Mouse (Mus musculus) C2C12 (cell line): ENCODE measurements at regions not wholly inside any gene's neighbourhood (a gene's known extent, or its start where the extent isn't known, plus 50 kb on each side); places are given as distances from the start of the nearest gene placed in this dataset.

Experiments used
- CEBPB ChIP-seq: IDR thresholded peaks from one replicate; pipeline ENCODE4 v1.6.1; 2011; ENCODE audit warnings: low read depth, mild to moderate bottlenecking, control low read depth, moderate library complexity
- CTCF ChIP-seq: IDR thresholded peaks from one replicate; pipeline ENCODE4 v1.5.1; 2011; ENCODE audit not compliant: control insufficient read depth, insufficient read depth, insufficient read length
- FOSL1 ChIP-seq: IDR thresholded peaks from one replicate; pipeline ENCODE4 v1.8.0; 2011; ENCODE audit warnings: mild to moderate bottlenecking, low read length; ENCODE audit not compliant: poor library complexity, insufficient read depth, severe bottlenecking
- MAX ChIP-seq: IDR thresholded peaks from one replicate; pipeline ENCODE4 v1.6.1; 2011; ENCODE audit warnings: mild to moderate bottlenecking, control low read depth
- MYOD1 ChIP-seq: IDR thresholded peaks from one replicate; pipeline ENCODE4 v1.6.1; 2011; ENCODE audit warnings: low read depth; ENCODE audit not compliant: control insufficient read depth, insufficient read length

GRCm38 (mm10) chr9:113340036-113340435 lies 368.0 kb downstream of the Pdcd6ip start:
- no peak for TF ChIP-seq MYOD1
- no peak for TF ChIP-seq CTCF
- no peak for TF ChIP-seq FOSL1
- no peak for TF ChIP-seq CEBPB
- no peak for TF ChIP-seq MAX
